Mouse (Mus musculus) kidney, adult 8-10 months (tissue): Measurements from ENCODE around the gene Dusp1.
A peak's percentile ranks its signal among the peaks of the same experiment; 100 is the strongest.

Experiments
- DNase-seq, 2 experiments: peaks; one replicate each; pipeline ENCODE4 v3.0.0; 2022

Dusp1 gene

DNA sequence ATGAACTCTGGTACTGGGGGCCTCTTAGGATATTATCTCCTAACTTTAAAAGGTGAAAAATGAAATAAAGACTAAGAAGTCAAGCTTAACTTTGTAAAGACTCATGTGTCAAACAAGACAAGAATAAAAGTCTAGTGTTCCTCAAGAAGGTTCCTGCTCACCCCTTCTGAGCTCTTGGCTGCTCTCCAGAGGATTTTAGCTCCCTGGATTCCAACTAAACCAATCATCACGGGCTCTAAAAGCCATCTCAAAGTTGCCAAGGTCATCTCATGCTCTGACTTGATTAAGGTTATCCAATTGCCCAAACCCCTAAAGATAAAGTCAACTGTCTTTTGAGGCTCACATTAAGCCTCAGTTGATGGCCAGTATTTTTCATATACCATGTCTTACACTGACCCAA is 63.3 kb downstream of the Dusp1 start:
- DNase-seq: no peak

GRCm38 (mm10) chr17:26497416-26497923 is 64.5 kb downstream of the Dusp1 start:
- DNase-seq: peak; percentile 32 to 33

DNA sequence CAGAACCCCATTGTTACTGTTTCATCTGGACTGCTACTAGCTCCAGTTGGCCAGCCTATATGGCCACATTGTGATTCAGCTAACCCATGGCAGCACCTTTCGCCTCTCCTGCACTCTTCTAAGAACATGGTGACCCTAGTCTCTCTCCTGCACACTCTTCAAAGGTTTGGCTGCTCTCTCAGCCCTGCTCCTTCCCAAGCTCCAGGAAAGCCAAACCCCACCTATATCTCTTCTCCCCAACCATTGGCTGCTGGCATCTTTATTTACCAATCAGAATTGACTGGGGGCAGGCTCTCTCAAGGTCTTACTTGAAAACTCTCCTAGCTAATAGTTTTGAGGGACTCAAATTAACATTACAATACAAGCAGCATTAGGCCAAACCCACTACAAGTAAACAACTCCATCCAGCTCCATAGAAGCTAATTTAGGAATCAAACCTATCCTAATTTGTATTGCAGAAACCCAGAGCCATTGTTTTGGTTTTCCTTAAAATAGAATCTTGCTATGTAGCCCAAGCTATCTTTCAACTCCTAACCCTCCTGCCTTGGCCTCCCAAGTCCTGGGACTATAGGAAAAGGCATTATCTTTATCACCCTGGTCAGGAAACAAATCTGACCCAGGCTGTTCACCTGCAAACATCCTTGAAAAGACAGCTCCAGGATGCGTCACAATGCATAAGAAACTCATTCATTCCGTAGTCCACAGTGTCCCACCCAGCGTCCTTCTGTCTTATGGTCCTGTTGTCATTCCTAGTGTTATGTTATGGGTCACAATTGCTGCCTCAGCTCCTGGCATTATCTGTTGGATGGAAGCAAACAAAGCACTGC is 67.1 kb downstream of the Dusp1 start:
- DNase-seq: no peak

- no peak for DNase-seq
These were observed 69.7 kb downstream of the Dusp1 start for GRCm38 (mm10) chr17:26492246-26492645.

DNA sequence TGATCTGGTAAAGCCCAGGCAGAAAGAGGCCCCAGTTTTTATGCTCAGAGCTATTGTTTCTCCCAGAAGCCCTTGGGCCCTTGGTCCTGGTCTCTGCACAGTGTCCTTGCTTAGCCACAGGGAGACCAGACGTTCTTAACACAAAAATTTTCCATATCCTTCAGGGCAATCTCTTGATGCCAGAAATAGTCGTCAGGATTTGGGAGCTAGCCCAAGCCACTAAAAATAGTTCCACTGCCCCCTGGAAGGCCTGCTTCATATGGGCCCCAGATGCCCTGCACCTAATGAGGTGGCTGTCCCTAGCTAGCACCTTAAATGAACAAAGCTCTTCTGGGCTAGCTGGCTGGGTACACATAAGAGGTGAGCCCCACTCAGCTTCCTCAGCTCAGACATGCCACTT is 71.0 kb downstream of the Dusp1 start:
- DNase-seq: peak; percentile 45 to 46

DNA sequence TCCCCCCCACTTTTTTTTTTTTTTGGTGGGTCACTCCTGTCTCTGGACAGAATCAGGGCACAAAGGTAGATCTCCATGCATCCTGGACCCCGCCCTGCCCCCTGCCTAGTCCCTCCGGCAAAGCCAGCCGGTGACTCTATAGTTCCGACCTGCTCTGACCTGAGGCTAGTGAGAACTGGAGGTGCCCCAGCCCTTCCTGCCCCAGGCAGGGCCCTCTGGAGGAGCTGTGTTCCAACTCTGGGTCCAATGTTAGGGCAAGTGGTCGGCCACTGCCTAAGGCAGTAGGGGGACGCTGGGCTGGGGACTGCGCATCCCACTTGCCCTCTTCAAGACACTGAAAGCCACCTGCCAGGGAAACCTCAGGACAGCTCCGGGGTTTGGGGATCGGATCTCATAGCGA is 71.9 kb downstream of the Dusp1 start:
- DNase-seq: no peak

DNA sequence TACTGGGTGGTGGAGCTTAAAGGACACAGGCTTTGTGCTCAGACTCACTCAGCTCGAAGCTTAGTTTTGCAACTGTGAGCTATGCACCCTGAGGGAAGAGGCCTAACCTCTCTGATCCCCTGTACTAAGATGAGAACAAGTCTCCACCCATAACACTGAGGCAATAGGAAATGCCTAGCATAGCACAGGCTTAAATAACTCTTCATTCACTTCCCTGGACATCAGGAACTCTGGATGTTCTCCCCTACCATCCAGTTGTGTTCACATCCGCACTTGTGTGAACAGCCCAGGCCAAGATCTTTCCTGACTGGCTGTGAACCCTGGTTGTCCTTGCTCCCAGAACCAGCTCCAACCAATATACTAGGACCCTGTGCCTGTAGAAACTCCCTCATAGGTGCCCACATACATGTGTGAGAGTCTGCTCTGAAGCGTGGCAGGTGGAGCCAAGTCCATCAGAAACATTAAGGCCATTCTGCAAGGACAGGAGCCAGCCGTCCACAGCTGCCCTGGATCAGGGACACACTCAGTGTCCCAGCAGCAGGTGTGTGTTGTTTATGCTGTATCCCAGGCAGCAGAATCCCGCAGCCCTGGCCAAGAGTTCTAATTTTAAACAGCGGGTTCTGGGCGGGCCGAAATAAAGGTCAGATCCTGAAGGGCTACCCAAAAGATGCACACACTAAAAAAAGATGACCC is 73.1 kb downstream of the Dusp1 start:
- no peak for DNase-seq

GRCm38 (mm10) chr17:26487917-26488316 is 74.0 kb downstream of the Dusp1 start:
- no peak for DNase-seq

GRCm38 (mm10) chr17:26487266-26487665 is 74.7 kb downstream of the Dusp1 start:
- DNase-seq: peak in 1 of 2 experiments; percentile 31

- no peak for DNase-seq
These were observed 77.1 kb downstream of the Dusp1 start for GRCm38 (mm10) chr17:26484626-26485421.

- DNase-seq: no peak
These were observed 81.0 kb downstream of the Dusp1 start for GRCm38 (mm10) chr17:26480956-26481355.

- no peak for DNase-seq
These were observed 82.3 kb downstream of the Dusp1 start for GRCm38 (mm10) chr17:26479619-26480018.

- no peak for DNase-seq
These were observed 83.3 kb downstream of the Dusp1 start for GRCm38 (mm10) chr17:26478672-26479071.

DNA sequence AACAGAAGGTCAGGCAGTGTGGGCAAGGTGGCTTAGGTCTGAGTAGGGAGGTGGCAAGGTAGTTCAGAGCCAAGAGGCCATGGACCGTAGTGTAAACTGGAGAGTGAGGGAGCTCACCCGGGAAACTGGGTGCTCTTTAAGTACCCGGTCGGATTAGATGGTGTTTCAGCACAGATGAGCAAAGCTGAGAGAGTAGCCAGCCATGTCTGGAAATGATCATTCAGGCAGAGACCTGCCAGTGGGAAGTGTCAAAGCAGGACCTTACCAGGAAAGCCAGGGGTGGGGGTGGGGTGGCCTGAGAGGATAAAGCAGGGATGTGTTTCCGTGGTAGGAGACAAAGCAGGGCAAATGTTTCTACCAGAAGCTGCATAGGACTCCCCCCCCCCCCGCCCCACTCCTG is 85.1 kb downstream of the Dusp1 start:
- DNase-seq: no peak

GRCm38 (mm10) chr17:26468102-26468894 is 93.6 kb downstream of the Dusp1 start:
- no peak for DNase-seq

DNA sequence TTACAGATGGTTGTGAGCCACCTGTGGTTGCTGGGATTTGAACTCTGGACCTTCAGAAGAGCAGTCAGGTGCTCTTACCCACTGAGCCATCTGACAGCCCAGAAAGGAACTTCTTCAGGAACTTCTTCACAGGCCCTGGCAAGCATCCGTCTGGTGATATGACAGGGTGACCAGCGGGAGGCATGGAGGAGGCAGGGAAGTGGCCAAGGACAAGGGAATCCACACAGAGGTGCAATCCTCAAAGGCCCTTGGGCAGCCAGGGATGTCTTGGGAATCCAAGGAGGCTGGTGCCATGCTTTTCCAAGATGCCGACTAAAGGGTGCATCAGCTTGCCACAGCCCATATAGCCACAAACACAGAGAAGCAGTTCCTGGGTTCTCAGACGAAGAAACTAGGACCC is 94.3 kb downstream of the Dusp1 start:
- no peak for DNase-seq

DNA sequence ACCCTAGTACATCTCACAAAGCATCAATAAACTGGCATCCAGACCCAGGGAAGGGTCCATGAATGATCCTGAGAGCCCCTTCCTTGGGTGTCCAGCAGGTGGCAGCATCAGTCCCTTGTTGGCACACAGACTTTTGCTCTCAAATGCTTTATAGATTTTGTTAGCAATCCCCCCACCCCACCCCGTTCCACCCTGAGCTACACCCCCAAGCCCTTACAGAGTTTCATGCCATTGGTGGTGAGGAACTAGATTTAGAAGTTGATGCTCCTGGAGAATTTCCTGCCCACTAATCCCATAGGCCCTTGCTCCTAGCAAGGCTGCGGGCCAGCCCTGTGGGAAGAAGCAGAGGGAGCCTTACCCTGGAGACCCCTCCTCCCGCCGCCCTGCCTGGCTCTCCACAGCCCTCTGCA is 95.2 kb downstream of the Dusp1 start:
- peak; percentile 70 to 89 for DNase-seq

- DNase-seq: peak; percentile 72 to 85
These were observed 97.0 kb downstream of the Dusp1 start for GRCm38 (mm10) chr17:26464972-26465371.

DNA sequence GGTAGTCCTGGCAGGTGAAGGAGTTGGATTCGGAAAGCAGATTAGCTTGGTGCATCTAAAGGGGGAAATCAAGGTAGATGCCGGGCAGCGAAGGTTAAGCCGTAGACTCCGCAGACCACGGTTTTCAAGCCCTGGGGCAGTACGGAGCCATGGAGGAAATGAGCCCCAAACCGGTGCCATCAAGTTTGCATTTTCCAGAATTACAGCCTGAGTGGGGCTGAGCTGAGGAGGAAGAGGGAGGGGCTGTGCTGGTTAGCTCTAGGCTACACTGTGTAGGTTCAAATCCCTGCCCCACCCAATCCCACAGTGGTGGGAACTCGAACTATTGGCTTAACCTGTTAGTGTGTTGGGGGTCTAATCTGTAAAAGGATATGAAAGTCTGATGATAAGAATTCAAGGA is 97.4 kb downstream of the Dusp1 start:
- DNase-seq: no peak

GRCm38 (mm10) chr17:26463984-26464383 is 97.9 kb downstream of the Dusp1 start:
- DNase-seq: peak in 1 of 2 experiments; percentile 16

- DNase-seq: no peak
These were observed 98.5 kb downstream of the Dusp1 start for GRCm38 (mm10) chr17:26463432-26463831.

GRCm38 (mm10) chr17:26462634-26463170 is 99.2 kb downstream of the Dusp1 start:
- peak; percentile 72 to 88 for DNase-seq
